Mouse (Mus musculus) lung, postnatal 4 days (tissue): Measurements from ENCODE around the gene Tsc1.

ENCODE experiments used
- DNase-seq, 2 experiments: peaks; one replicate each; pipeline ENCODE4 v3.0.0; 2021

Tsc1 gene

DNA sequence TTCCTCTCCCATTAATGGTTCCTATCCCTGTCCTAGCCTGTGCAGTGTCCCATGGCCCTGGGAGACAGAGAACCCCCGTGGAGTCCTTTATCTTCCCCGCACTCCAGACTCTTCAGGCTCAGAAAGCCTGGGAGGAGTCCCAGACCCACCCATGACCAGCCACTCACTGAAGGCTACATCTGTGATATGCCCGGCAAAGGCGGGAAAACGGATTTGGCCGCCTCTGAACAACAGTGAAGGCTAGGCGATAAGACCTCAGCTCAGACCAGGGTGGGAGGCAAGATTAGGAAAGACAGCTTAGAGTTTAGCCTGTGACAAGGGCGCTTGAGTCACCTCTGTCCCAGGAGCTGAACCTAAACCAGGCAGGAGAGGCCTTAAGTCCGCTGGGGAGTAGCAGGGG, 24.2 kb upstream of the Tsc1 start:
- DNase-seq = no peak

DNA sequence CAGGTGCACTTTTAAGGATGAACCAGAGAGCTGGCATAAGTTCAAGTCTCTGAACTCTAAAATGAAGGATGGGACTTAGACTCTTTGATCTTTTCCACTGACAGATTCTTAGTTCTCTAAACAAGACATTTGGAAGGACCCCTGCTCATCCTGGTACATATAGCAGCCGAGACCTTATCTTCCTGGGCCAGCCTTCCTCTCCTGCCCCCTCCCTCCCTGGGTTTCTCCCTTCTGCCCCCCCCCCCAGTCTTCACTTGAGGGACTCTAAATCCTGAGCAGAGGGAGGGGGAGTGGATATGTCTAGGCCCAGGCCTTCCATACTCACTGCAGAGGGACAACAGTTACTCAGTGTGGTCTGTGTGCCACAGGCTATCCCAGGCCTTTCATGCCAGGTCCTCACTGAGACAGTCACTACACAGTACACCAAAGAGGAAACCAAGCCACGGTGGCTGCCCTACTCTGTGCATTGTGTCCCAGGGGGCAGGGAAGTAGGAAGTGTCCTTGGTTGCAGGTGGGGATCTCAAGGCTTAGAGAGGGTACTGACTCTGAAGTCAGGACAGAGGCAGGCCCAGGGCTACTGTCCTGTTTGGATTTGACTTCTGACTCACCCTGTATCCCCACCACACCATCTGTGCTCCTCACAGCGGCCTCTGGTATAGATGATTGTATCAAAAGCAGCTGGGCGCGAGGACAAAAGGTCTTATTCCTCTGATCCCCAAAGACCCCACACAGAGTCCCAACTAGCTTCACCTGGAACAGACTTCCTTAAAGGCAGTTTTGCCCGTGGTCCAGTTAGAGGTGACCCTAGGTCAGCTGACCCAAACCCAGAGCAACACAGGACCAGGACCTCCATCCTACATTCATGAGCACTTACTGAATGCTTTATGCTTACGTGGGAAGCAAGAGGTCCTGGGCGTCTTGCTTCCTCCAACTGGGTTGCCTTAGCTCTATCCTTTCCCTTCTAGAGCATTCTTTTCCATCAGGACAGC, 23.2 kb upstream of the Tsc1 start:
- DNase-seq = no peak

DNA sequence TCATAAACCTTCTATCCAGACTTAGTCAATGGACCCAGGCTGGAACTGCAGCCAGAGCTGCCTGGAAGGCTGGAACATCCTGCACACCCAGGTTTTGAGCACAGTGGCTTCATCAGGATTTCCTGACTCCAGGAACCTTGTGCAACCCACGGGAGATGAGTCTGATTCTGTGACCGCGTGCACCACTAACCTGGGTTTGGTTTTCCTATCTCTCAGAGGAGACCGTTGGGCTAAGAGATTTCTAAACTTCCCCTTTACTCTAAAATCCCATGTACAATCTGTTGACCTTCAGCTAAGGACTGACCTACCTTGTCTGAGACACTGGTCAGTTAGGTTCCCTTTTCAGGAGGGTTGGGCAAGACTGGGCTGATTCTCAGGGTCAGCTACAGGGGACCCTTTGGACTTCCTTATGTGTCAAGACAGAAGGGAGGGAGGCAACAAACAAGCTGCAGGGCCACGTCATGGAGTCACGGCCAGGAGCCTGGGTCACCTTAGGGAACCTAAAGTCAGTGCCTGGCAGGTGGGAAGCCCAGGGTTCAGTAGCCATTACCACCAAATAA, 22.2 kb upstream of the Tsc1 start:
- no peak for DNase-seq

DNA sequence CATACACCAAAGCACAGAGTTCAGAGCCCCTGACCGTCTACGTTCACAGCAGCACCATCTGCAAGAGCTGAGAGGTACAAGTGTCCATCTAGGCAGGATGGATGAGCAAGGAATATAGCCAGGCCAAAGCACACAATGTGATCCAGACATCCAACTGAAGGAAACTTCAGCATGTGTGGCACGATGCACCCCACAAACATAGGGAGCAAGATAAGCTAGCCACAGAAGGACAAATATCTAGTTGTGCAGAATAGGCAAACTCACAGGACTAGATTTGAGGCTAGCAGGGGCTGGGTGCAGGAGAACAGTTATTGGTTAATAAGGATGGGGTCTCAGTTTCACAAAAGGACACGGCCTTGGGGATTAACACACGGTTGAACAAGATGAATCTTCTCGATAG, 21.7 kb upstream of the Tsc1 start:
- DNase-seq = no peak

DNA sequence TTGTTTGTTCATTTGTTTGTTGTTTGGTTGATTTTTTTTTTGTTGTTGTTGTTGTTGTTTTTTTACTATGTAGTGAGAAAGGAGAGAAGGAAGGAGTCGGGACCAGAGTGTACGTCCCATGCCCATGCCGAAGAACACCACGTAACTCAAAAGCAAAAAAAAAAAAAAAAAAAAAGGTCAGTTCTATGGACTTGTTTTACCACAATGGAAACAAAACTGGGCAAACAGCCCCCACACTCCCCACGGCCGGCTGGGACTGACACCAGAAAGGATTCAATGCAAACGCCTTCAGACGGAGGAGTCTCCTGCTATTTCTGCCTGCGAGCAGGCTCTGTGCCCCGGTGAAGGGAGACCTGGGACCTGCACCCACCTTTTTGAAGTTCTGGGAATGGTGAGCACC, 20.5 kb upstream of the Tsc1 start:
- DNase-seq = peak in 1 of 2 experiments; percentile 11

DNA sequence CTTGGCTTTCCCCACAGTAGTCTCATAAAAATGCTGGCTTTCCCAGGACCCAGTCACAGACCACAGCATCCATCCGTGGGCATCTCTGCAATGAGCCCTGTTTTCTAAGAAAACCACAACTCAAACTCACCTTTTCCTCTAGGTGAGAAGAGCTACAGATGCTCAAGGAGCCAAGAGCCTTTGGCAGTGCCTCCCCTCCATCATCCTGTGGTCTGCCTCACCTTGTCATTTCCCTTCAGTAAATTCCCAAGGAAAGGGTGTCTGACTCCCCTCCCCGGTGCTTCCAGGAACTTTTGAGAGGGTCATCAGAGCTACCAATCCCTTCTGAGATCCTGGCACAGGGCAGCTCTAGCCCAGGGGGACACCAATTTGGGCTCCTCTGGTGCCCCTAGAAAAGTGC, 19.9 kb upstream of the Tsc1 start:
- DNase-seq = peak in 1 of 2 experiments; percentile 11

DNA sequence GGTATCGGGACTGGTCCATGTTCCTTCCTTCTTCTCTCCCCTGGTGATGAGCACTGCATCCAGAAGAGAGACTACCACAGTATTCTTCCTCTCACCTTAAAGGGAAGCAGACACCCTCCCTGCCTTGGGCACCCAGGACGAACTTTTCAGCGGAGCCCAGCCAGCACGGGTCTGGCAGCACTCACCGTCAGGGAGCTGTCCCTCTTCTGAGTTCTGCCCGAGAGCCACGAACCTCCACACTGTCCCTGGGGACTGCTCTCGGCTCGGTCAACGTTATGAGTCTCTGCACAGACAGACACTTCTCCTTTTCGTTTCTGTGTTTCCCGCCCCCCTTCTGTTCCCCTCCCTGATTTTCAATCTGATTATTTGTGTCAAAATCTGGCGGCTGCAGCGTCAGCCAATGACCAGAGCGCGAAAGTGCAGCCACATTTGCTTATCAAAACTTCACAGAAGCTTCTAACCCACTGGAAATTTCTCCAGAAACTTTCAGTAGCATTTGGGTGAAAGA, 19.3 kb upstream of the Tsc1 start, which contains the start of gene Gfi1b:
Gene Gfi1b (minus strand): TSS at position 319 of the 508 bp plus-strand sequence.
- DNase-seq = peak; percentile 27 to 34

DNA sequence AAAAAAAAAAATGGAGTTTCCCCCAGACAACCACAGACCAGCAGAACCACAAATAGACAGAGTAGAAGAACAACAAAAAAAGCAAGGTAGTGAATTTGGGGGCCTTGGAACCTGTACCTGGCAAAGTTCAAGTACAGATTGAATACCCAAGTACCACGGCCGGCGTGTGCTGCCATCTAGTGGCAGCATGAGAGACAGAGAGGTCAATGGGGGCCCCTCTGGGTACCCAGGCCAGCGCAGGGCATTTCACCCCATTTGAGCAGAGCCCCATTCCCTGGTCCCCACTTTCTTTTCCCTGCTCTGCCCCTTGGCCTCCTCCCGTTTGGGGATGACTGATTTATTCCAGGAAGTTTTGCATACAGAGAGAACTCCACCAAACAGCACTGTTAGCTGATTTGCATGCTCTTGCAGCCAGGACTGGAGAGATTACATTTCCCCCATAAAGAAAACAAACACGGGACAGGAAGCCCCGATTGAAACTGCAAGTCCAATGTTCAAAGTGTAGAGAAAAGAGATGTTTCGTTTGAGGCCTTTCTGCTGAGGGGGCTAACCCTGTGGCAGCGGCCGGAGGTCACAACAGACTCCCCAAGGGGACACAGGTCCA, 18.4 kb upstream of the Tsc1 start:
- peak in 1 of 2 experiments; percentile 52 for DNase-seq

DNA sequence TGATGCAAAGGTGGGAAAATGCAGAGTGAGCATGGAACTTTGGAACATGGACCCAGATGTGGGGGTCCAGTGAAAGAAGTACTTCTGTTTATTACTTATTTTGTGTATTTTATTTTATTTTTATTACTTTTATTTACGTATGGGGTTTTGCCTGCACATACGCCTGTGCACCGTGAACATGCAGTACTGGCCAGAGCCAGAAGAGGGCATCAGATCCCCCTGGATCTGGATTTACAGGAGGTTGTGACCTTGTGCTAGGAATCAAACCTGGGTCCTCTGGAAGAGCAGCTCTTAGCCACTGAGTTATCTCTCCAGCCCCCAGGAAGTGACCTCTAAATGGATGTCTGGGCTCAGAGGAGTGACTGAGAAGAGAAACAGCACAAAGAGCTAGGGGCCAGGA, 16.2 kb upstream of the Tsc1 start:
- DNase-seq = no peak

DNA sequence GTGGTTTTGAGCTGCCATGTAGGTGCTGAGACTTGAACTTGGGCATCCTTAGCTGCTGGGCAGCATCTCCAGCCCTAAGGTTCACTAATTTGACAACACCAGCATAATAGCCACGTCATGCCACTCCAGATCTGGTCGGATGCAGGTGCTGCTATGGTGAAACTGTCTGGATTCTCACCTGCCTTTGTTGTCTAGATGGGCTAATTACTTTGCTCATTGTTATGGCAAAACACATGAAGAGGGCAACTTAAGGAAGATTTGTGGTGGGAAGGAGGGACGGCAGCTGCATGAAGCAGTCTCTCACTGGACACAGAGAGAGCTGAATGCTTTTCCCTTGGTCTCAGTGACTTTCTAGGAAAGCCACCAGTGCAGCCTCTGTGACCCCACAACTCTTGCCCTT, 15.0 kb upstream of the Tsc1 start:
- no peak for DNase-seq

DNA sequence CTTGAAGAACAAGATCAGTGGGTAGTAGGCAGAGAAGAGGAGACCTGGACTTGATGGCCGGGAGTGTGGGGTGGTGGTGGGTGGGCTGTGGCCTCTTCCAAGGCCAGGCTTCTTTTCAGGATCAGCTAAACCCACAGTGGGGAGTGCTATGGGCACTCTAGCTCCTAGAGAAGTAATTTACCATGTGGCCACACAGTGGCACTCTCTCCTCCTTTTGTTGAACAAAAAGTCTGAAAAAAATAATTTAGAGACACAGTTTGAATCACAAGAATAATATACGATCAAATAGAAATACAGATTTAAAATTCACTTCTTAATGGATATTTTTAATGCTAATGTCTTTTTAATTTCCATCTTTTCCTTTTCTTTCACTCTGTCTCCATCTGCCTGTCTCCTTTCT, 13.0 kb upstream of the Tsc1 start:
- DNase-seq = no peak

DNA sequence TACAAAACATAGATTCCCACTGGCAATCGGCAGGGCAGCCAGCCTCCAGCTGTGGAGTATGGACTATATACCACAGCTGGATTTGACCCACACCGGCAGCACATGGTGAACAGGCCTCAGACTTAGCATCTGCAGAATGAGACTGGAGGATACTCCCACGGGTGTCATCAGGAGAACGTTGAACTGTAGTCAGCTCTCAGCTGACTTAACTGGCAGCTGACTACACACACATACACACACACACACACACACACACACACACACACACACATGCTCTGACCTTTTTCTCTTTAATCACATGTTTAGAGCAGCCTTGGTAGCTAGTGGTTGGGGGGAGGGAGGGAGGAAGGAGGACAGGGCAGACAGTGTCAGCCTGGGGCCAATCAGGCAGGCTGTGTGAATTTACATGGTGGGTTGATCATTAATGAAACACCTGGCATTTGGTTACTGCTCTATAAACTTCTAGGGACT, 11.1 kb upstream of the Tsc1 start:
- no peak for DNase-seq

DNA sequence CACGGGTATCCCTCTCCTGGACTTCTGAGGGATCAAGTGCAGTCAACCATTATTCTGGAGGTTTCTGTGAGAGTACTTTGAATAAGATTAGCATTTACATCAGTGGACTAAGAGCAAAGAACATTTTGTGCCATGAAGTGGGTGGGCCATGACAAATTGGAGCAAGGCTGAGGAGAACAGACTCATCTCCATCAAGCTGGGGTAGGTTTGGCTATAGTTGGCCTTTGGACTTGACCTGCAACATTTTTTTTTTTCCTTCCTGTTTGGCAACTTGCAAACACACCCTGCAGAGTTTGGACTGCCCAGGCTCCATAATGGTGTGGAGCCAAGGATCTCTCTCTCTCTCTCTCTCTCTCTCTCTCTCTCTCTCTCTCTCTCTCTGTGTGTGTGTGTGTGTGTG, 8.4 kb upstream of the Tsc1 start:
- DNase-seq = no peak

DNA sequence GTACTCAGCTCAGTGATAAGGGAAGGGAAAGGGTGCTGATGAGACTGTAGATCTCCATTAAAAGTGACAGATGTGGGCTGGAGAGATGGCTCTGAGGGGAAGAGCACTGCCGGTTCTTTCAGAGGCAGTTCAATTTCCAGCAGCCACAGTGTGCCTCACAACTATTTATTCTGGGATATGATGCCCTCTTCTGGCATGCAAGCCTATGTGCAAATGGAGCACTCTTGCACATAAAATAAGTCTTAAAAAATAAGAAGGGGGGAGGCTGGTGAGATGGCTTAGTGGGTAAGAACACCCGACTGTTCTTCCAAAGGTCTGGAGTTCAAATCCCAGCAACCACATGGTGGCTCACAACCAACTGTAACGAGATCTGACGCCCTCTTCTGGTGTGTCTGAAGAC, 7.9 kb upstream of the Tsc1 start:
- DNase-seq = no peak

DNA sequence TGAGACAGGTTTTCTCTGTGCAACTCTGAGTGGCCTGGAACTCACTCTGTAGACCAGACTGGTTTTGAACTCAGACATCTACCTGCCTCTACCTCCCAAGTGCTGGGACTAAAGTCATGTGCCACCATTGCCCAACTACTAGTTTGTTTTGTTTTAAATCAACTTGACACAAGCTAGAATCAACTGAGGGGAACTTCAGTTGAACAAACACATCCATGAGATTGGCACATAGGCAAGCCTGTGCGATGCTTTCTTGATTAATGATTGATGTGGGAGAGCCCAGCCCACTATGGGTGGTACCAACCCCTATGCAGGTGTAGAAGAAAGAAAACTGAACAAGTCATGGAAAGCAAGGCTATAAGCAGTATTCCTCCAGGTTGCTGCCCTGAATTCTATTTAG, 5.8 kb upstream of the Tsc1 start:
- DNase-seq = no peak

DNA sequence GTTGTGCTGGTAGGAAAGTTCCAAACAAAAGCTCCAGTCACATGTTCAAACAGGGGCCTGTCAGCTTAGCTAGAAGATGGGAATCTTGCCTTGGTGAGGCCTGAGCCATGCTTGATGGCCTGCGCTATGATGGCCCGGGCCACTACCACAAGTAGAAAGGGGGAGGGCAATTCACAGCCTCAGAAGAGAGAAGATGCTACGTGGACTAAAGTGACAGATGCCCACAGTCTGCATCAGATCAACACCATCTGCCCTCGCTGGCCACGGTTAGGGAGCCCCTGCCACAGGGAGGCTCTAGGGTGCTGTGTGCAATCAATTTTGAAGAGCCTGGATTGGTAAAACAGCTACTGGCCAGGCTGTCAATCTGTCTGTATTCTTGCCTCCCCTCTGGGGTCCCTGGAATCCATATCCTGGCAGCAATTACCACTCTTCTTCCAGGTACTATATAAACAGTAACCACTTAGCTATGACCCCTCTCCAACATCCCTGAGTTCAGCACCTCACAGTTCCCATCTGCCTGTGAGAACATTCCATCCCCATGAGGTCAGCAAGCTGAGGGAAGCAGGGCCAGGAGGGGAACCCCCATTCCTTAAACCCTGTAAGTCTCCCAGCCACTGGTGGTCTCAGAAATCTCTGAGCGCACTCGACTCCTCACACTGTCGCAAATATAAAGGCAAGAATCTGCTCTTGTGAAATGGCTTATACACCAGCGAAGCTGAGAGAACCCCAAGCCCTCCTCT, 3.8 kb upstream of the Tsc1 start:
- no peak for DNase-seq

DNA sequence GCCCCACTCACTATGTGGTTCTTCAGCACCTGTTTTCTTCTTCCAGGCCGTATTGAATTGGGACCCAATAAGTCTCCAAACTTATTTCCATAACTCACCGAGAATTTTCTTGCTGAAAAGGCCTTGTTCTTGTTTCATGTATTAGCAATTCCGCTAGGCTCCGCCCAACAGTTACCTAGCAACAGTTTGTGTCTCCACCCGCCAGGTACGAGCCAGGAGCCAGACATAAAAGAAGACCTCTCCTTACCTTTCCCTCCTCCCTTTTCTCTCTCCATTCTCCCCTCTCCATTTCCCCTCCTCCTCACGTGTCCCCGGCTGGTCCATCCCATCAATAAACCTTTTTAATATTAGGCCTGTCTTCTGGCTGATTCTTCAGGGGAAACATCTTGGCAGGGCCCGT, 2.7 kb upstream of the Tsc1 start:
- DNase-seq = no peak

DNA sequence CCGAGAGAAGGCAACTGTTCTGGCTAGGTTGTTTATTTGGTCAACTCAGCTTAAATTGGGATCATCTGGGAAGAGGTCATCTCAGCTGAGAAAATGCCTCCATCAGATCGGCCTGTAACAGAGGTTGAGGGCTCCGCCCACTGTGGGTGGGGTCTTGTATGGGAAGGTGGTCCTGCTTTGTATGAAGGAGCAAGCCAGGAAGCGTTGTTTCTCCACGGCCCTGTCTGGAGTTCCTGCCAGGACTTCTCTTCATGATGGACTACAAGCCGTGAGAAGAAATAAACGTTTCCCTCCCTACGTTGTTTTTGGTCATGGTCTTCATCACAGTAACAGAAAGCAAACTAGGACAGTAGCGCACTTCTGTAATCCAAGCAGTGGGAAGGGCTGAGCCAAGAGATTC, 2.1 kb upstream of the Tsc1 start:
- DNase-seq = peak; percentile 34 to 38

DNA sequence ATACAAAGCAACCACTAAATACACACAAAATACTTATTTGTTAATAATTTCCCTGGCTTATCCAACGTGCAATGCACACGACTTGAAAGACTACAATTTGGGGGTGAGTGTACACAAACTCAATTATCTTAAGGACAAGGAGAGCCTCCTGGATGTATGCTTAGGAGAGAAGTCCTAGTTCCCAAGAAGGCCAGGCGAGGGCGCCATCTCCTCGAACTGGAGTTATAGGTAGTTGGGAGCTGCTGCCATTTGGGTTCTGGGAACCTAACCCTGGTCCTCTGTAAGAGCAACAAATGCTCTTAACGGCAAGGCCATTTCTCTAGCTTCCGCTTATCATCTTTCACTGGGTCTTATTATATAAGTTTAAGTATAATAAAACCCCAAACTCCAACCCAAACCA, 1.2 kb upstream of the Tsc1 start:
- peak in 1 of 2 experiments; percentile 36 for DNase-seq

DNA sequence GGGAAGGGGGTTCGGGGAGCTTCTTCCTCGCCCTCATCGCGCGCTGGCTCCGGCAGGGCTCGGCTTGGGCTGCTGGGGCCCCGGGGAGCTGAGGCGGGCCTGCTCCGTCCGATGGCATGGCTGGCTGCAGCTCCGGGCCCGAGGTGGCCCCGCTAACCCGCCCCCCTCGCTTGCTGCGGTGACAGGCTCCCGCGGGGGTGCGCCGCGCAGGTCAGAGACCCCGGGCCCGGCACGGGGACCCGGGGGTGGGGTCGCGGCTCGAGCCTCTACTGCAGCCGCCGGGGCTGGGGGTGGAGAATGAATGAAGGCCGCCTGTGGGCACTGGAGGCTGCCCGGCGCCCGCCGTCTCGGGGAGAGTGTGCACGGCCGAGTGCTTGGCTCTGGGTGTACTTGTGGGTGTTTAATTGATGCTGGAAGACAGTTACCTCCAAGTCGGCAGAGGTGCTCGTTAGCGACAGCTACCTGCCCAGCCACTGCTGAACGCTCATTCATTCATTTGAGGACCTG, 460 bp downstream of the Tsc1 start:
- peak in 1 of 2 experiments; percentile 26 for DNase-seq

DNA sequence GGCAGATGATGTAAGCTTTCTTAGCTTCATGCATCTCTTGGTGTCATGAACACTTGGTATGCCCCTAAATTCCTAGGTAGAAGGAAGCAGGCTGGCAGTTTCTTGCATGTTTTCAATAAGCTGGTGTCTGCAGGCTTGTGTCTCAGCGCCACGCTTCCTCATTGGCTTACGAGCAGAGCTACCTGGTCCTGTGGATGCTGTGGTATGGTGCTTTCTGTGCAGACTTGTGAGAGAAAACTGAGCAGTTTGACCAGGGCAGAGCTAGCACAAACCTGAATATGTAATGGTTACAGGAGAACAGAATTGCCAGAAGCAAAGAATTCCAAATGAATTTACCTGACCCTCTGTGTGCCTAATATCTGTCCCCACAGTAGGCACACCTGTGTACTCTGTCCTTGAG, 2.1 kb downstream of the Tsc1 start:
- DNase-seq = no peak

DNA sequence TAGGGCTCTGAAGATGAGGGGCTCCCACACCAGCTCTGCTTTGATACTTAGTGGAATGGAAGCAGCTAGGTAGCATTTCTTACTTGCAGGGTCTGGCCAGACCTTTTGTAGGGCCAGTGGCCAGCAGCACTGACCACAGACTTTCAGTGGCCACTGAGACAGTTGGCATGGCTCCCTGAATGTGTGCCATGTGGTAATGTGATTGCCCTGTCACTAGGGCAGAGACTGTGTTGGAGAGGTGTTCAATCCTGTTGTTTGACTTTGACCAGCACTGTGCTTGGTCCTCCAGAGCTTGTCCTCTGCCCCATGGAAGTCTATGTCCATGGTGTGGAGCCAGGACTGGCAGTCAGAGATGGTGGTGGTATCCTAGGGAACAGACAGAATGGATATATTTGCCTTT, 9.5 kb downstream of the Tsc1 start:
- DNase-seq = no peak

DNA sequence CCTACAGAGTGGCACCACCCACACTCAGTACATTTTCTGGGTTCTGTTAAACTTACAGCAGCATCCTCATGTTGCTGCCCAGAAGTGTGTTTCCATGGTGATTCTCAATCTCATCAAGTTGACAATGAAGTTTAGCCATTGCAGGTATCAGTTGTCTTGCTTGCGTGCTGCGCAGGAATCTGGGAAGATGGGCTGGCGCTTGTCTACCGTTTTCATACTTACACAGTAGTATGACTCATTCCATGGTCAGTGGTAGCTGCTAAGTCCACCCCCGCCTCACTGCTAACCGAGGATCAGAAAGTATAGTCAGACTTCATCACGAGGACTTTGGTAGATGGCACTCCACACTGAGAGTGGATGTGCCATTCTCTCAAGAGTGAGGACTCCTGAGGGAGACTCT, 12.3 kb downstream of the Tsc1 start:
- DNase-seq = no peak
